In the genomic region with DNA sequence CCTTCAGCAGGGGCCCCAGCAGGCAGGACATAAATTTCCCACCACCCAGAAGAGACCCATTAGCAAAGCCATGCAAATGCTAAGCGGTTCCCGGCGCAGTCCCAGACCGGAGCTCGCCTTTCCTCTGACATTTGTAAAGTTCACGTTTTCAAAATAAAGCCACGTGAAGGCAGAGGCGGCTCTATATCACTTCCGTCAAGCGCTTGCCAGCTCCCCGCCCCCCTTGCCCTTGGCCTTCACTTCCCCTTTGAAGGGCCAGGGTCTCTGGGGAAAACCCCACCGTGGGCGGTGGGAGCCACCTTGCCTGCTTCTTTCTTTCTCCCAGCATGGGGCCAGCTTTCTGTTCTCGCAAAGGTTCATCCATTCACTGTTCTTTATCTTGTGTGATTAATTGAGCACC, we compare ENCODE assay signal across 13 mouse cellular contexts. TPM values are rescaled to one million over a fixed set of nuclear protein-coding genes. Genes with fewer than 3 reads are reported as not detected.
A peak's percentile ranks its signal among the peaks of the same experiment; 100 is the strongest.
DNase-seq lines count a peak whose midpoint lies in the region; ATAC-seq and TF ChIP-seq lines count a peak whose summit lies in the region.
"Had no signal": no experiment of that assay in that cellular context is flagged by ENCODE, and none has a peak within 500 bp of the region (broad histone marks: within the 10 kb centered on the region; RNA-seq: fewer than 3 reads in every experiment).

No protein-coding gene starts in this region.

- peak overlapping the region; percentile 38; the same call in 1 of the 2 replicates for H3K4me2 ChIP-seq in liver, postnatal 0 days (ENCODE audit: low read depth, low read length)
- no peak overlapping the region; the same call in 1 of the 2 replicates for H3K4me2 ChIP-seq in liver, embryonic 11.5 days
- H3K4me2 ChIP-seq in limb, embryonic 12.5 days = peak overlapping the region; percentile 15; the same call in 1 of the 2 replicates
- H3K4me2 ChIP-seq: forebrain, embryonic 15.5 days; lung, embryonic 15.5 days had no signal

- H3K9ac ChIP-seq in liver, postnatal 0 days (replicated peaks) = no peak overlapping the region
- H3K9ac ChIP-seq in liver, embryonic 11.5 days (ENCODE audit: low read depth, low read length) = no peak overlapping the region
- H3K9ac ChIP-seq in limb, embryonic 12.5 days (replicated peaks) = no peak overlapping the region
- H3K9ac ChIP-seq: forebrain, embryonic 15.5 days; lung, embryonic 15.5 days had no signal

- H3K27ac ChIP-seq in liver, postnatal 0 days (ENCODE audit: low read depth) = no peak overlapping the region
- H3K27ac ChIP-seq in liver, embryonic 11.5 days (ENCODE audit: low read depth, low read length) = no peak overlapping the region
- no peak overlapping the region for H3K27ac ChIP-seq in limb, embryonic 12.5 days
- H3K27ac ChIP-seq: forebrain, embryonic 15.5 days; hindbrain, embryonic 10.5 days; lung, embryonic 15.5 days had no signal

- ATAC-seq in liver, postnatal 0 days = no peak
- ATAC-seq in liver, embryonic 11.5 days (replicated peaks; ENCODE audit: low FRiP score) = no peak
- no peak for ATAC-seq in limb, embryonic 12.5 days (ENCODE audit: insufficient number of reproducible peaks, insufficient read depth, low FRiP score, low TSS enrichment, low read depth)
- ATAC-seq: forebrain, embryonic 15.5 days had no signal

- no peak overlapping the region for H3K4me3 ChIP-seq in liver, postnatal 0 days (ENCODE audit: low read depth, low read length)
- H3K4me3 ChIP-seq in liver, embryonic 11.5 days (ENCODE audit: low read depth, low read length) = no peak overlapping the region
- H3K4me3 ChIP-seq in limb, embryonic 12.5 days (replicated peaks) = no peak overlapping the region
- H3K4me3 ChIP-seq: forebrain, embryonic 15.5 days; hindbrain, embryonic 10.5 days; lung, embryonic 15.5 days; myocyte had no signal

- DNase-seq in embryo, embryonic 11 days = peak; percentile 56
- no peak for DNase-seq in embryo, embryonic 10.5 days (ENCODE audit: low spot score)
- DNase-seq in liver, postnatal 0 days = peak; percentile 49
- DNase-seq in liver, embryonic 11.5 days (ENCODE audit: low spot score) = no peak
- peak; percentile 27 for DNase-seq in thymus, postnatal 0 days (ENCODE audit: low spot score)
- DNase-seq in layer of hippocampus, adult 9-11 months = no peak
- no peak for DNase-seq in right cerebral cortex, postnatal 36 days (ENCODE audit: low spot score in 2 of 2)
- DNase-seq: layer of hippocampus, postnatal 36 days had no signal

- no peaks in the 10 kb centered on the region for H3K4me1 ChIP-seq in liver, postnatal 0 days (ENCODE audit: insufficient read depth)
- H3K4me1 ChIP-seq in liver, embryonic 11.5 days (replicated peaks; ENCODE audit: control insufficient read depth, insufficient read depth, low read length) = no peaks in the 10 kb centered on the region
- peaks cover 7% of the 10 kb centered on the region for H3K4me1 ChIP-seq in limb, embryonic 12.5 days (replicated peaks)

- H3K36me3 ChIP-seq in liver, postnatal 0 days (replicated peaks; ENCODE audit: insufficient read depth, low read length) = no peaks in the 10 kb centered on the region
- H3K36me3 ChIP-seq in liver, embryonic 11.5 days (ENCODE audit: control insufficient read depth, insufficient read depth, low read length) = no peaks in the 10 kb centered on the region
- no peaks in the 10 kb centered on the region for H3K36me3 ChIP-seq in limb, embryonic 12.5 days
- H3K36me3 ChIP-seq: forebrain, embryonic 15.5 days; hindbrain, embryonic 10.5 days; lung, embryonic 15.5 days had no signal

- no peak for TF ChIP-seq CTCF in liver, postnatal 0 days (IDR thresholded peaks at IDR 0.05; ENCODE audit: low read depth)

- peaks cover 12% of the 10 kb centered on the region; the same call in 1 of the 2 replicates for H3K27me3 ChIP-seq in liver, postnatal 0 days (ENCODE audit: insufficient read depth, low read length)
- H3K27me3 ChIP-seq in liver, embryonic 11.5 days (replicated peaks; ENCODE audit: control insufficient read depth, insufficient read depth, low read length) = peaks cover 71% of the 10 kb centered on the region
- peaks cover 94% of the 10 kb centered on the region for H3K27me3 ChIP-seq in limb, embryonic 12.5 days

- TF ChIP-seq EP300 in liver, postnatal 0 days (IDR thresholded peaks at IDR 0.05; ENCODE audit: low read depth) = no peak

- 4% methylated on average over 14 of the region's 14 CpGs for WGBS in liver, postnatal 0 days (ENCODE audit: insufficient replicate concordance)
- WGBS in liver, embryonic 11.5 days = 9% methylated on average over 14 of the region's 14 CpGs
- WGBS in limb, embryonic 12.5 days = 5% methylated on average over 14 of the region's 14 CpGs

- H3K9me3 ChIP-seq in liver, postnatal 0 days (ENCODE audit: low read length) = no peaks in the 10 kb centered on the region
- H3K9me3 ChIP-seq in liver, embryonic 11.5 days (ENCODE audit: control insufficient read depth, low read length) = no peaks in the 10 kb centered on the region
- no peaks in the 10 kb centered on the region for H3K9me3 ChIP-seq in limb, embryonic 12.5 days
- H3K9me3 ChIP-seq: forebrain, embryonic 15.5 days; hindbrain, embryonic 10.5 days; lung, embryonic 15.5 days had no signal

RNA-seq across cellular contexts. Expression of a gene that starts 6.2 kb away (rescaled TPM):
- 0.02 TPM in 1 of 2 replicates, not detected in the other for polyA plus RNA-seq in liver, postnatal 0 days (2015; fragmentation: Nextera tagmentation; extraction: Ambion mirVana)
- polyA plus RNA-seq in liver, embryonic 11.5 days (2014; fragmentation: Nextera tagmentation; extraction: Ambion mirVana) = 0.26 and 0.48 TPM in 2 replicates
- polyA plus RNA-seq in limb, embryonic 12.5 days (2016; fragmentation: Nextera tagmentation; extraction: Ambion mirVana) = 0.21 and 0.38 TPM in 2 replicates
- 0.09 and 0.21 TPM in 2 replicates for polyA plus RNA-seq in thymus, postnatal 0 days (2015; fragmentation: Nextera tagmentation; extraction: Ambion mirVana)

RNA-seq across cellular contexts. Expression of a gene that starts 35.1 kb away (rescaled TPM):
- polyA plus RNA-seq in liver, postnatal 0 days (2015; fragmentation: Nextera tagmentation; extraction: Ambion mirVana) = not detected in 2 replicates
- polyA plus RNA-seq in liver, embryonic 11.5 days (2014; fragmentation: Nextera tagmentation; extraction: Ambion mirVana) = 0.04 and 0.14 TPM in 2 replicates
- polyA plus RNA-seq in limb, embryonic 12.5 days (2016; fragmentation: Nextera tagmentation; extraction: Ambion mirVana) = 0.06 and 0.13 TPM in 2 replicates
- 0.13 and 0.27 TPM in 2 replicates for polyA plus RNA-seq in thymus, postnatal 0 days (2015; fragmentation: Nextera tagmentation; extraction: Ambion mirVana)
- polyA plus RNA-seq: lung, embryonic 15.5 days had no signal

Comparison
In these comparisons a context has a peak if more than half of its experiments do, and no peak if none do; other contexts are left out.
1. DNase-seq: peak in embryo, embryonic 11 days (single experiment), liver, postnatal 0 days (single experiment) and thymus, postnatal 0 days (single experiment); none in embryo, embryonic 10.5 days (single experiment), liver, embryonic 11.5 days (single experiment), layer of hippocampus, adult 9-11 months (single experiment) and right cerebral cortex, postnatal 36 days (0 of 2).